Mouse (Mus musculus): ENCODE results near the gene Gchfr.

Gene Gchfr

DNA sequence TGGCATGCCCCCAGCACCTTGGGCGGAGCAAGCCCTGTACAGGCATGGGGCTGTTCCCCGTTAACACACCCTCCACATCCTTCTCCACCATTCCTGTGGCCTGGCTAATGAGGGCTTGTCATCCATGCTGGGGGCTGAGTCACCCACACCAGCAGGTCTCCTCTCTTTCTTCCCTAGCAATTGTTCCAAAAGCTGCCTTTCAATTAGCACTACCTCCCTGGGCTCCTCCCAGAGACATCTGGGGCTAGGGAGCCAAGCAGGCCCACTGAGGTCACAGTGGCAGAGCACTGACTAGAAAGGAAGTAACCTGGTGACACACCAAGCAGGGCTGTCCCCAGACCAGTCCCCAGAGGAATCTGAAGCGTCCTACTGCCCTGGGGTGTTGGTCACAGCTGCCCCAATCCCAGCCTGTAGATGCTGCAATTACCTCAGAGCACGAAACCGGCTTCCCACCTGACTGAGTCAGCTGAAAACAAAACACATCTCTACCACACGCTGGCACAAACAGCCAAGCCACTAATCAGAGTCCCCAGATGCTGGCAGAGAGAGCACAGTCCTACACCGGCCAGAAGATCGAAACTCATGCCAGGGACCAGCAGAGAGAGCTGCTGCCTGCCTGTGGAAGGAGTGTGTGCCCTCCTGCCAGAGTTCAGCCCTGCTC lies 6.5 kb downstream of the Gchfr start, which contains the start of gene Gm14137:
TSS of gene Gm14137 (plus strand) at position 519 of the 661 bp plus-strand sequence.
- DNase-seq (ENCODE audit: low spot score in 2 of 2) = peak in 1 of 2 experiments; percentile 19

DNA sequence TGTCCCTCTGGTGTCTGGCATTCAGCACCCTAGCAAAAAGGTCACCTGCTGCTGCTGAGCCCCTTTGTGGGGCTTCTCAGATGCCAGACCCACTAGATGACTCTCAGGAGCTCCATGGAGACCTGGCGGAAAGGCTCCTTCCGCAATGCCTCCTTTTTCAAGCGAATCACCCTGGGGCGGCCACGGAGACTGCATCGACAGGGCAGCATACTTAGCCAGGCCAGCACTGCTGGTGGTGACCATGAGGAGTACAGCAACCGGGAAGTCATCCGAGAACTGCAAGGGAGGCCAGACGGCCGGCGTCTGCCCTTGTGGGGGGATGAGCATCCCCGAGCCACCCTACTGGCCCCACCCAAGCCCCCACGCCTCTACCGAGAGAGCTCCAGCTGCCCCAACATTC lies 7.3 kb downstream of the Gchfr start:
- no peak for DNase-seq (ENCODE audit: low spot score in 2 of 2)

- no peak for DNase-seq (ENCODE audit: low spot score in 2 of 2)
Observed at GRCm38 (mm10) chr2:119175614-119176013, 8.0 kb downstream of the Gchfr start.

- no peak for DNase-seq (ENCODE audit: low spot score in 2 of 2)
Observed at GRCm38 (mm10) chr2:119176761-119177160, 9.2 kb downstream of the Gchfr start.

- no peak for DNase-seq (ENCODE audit: low spot score in 2 of 2)
Observed at GRCm38 (mm10) chr2:119177384-119177939, 9.9 kb downstream of the Gchfr start.

DNA sequence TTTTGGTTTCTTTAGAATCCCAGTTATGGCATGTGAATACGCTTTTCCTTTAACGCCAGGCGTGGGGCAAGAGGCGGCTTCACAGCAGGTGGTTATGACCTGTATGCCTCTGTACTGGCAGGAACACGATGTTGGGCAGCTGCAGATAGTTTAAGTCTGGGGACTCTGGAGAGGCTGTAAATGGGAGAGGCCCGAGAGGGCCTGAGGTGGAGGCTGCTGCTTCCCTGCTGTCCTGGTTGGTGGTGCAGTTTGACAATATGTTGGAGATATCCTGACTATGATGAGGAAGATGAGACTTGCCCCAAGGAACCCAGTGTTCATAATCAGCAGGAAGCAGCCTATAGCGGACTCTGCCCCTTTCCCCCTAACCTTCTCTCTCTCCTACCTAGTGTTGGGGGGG lies 15.3 kb downstream of the Gchfr start:
- DNase-seq (ENCODE audit: low spot score in 2 of 2) = no peak

DNA sequence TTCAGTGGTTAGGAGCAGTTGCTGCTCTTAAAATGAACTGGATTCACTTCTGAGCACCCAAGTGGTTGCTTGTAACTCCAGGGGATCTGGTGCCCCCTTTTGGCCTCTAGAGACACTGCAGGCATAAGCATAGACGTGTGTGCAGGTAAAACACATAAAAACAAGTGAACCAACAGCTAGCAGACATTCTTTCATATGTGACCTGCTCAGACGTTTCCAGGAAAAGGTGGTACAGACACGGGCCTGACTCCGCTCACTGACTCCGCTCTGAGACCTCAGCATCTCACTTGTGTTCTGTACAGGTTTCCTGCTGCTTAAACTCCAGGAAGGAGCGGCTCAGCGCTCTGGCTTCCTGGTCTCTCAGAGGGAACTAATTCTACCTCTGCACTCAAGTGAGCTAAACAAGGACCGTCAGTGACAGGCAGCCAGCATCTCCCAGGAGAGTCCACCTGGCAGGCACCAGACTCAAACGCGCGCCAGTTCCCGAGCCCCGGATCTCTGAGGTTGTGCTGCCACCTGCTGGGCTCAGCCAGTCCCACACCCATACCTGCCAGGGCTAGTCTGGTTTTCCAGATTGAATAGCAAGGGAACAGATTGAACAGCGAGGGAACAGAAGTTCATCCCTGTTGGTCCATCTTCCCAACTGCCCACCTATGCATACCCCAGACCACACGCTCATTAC lies 21.6 kb downstream of the Gchfr start:
- DNase-seq (ENCODE audit: low spot score in 2 of 2) = peak; percentile 86 to 89

DNA sequence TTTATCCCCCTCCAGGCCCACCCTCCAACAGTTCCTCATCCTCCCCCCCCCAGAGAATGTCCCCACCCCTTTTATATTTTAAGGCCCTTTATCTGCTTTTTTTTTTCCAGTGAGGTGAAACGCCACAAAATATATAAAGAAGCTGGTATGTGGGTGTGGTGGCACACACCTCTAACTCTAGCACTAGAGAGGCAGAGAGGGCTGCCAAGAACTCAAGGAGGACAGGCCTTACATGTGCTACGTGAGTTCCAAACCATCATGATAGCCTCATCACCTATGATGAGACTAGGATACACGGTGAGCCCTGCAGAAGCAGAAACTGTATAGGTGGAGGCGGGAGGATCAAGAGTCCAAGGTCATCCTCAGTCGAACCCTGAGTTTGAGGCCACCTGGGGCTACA lies 23.4 kb downstream of the Gchfr start:
- no peak for DNase-seq (ENCODE audit: low spot score in 2 of 2)

DNA sequence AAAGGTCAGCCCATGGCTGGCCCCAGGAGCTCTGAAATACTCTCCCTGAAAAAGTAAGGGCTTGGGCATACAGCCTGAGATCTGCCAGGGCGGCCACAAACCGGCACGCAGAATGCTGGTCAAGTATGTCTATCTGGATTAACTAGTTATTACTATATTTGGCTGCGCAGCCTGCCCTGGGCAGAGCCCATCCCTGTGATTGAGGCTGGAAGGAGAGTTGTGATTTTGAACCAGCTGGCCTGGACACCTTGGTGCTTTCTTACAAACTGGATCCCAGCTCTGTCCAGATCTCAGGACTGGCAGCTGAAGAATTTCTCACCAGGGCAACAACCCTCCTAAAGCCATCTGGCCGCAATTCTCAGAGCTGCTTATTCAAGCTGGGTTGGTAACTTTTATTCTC lies 26.6 kb downstream of the Gchfr start:
- no peak for DNase-seq (ENCODE audit: low spot score in 2 of 2)

GRCm38 (mm10) chr2:119196316-119197108 lies 28.9 kb downstream of the Gchfr start:
- no peak for DNase-seq (ENCODE audit: low spot score in 2 of 2)

- no peak for DNase-seq (ENCODE audit: low spot score in 2 of 2)
Observed at GRCm38 (mm10) chr2:119197493-119197892, 29.9 kb downstream of the Gchfr start.

GRCm38 (mm10) chr2:119198049-119198448 lies 30.5 kb downstream of the Gchfr start:
- DNase-seq (ENCODE audit: low spot score in 2 of 2) = no peak

GRCm38 (mm10) chr2:119198934-119199333 lies 31.4 kb downstream of the Gchfr start:
- DNase-seq (ENCODE audit: low spot score in 2 of 2) = no peak

DNA sequence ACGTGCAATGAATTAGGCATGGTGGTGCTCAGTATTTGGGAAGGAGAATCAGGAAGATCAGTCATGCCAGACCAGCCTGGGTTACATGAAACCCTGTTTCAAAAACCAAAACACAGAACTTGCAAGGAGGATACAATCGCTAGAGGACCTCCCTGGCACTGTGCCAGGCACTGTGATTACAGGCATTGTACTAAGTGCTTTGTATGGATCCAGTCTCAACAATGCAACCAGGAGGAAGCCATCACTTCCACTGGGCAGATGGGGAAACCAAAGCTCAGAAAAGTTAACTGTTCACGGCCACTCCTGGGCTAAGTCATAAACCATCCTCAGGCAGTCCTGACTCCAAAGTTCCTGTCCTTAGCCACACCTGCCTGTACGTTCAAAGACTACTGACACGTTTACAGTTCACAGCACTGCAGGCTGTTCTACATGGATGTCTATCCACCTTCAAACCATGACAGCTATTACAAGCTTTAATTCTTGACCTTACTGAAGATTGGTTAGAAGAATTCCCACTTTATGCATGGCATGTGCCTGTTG lies 35.4 kb downstream of the Gchfr start:
- DNase-seq (ENCODE audit: low spot score in 2 of 2) = no peak

DNA sequence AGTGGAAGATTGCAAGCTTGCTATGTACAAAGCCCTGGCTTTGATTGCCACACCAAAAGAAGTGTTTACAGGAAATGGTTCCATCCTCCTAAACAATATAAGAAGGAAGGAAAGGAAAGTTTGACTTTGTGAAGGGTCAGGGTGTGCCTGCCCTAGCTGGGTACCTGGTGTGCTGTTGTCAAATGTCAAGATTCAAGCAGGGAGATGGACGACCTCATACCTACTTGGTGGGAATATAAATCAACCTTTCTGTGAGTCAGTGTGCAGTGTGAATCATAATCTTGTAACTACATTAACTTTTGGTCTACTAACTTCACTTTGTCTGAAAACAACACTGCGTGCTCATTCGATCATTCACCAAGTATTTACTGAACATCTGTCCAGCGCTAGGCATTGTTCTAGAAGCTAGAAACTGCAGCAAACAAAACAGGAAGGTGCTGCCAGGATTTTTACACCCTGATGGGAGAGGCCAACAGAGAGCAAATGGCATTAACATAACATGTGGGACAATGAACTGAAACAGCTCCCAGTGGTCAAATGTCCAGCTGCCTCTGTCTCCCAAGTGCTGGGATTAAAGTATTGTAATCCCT lies 36.4 kb downstream of the Gchfr start:
- DNase-seq (ENCODE audit: low spot score in 2 of 2) = no peak

DNA sequence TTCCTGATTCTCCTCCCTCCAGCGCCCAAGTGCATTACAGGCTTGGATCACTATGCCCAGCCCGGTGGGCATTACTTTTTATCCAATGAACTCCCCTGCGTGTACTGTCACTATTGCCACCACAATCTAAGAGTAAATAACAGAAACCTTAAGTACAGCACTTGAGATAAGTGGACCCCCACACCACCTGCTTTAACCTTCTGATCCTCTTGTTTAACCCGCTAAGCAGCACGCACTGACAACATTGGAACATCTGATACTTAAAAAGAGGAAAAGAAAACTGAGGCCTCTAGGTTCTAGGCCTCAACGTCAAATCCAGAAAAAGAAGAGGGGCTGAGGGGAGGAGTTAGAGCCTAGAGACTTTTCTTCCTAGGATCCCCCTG lies 40.4 kb downstream of the Gchfr start:
- no peak for DNase-seq (ENCODE audit: low spot score in 2 of 2)

DNA sequence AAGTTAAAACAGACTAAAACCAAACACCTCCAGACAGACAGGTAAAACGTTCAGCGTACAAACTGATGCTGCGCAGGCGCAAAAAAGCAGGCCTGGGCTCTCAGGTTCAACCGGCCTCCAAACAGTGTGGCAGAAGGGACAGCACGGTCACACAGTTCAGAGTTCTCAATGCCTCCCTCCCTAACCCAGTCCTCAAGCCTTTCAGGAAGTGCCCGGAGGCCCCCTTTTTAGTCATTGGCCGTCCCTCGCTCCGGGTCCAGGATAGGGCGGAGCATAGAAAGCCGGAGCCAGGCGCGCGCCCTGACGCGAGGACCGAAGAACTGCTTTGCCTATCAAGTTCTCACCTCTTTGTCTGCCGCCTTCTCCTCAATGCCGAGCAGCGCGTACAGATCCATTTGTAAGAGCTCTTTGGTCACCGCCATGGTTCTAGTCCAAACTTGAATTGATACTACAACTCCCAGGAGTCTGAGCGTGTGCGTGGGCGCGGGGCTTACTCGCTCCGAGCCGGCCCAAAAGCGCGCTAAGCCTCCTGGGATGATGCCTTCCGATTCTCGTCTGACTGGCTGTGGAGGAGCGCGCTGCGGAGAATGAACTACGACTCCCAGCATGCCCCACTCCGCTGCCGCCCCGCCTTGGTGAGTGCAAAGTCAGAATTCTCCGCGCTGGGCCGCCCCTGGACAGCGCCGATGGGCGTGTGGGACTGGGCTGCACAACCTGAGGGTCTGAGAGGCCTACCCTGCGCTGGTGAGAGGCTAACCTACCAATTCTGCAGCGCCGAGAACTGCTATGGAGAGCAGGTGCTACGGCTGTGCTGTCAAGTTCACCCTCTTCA lies 41.0 kb downstream of the Gchfr start, which contains the start of the genes Zfyve19 and Dnajc17:
TSS of gene Zfyve19 (plus strand) at position 274 of the 832 bp plus-strand sequence.
TSS of gene Dnajc17 (minus strand) at position 452 of the 832 bp plus-strand sequence.
- peak; percentile 91 to 93 for DNase-seq (ENCODE audit: low spot score in 2 of 2)

- DNase-seq (ENCODE audit: low spot score in 2 of 2) = no peak
Observed at GRCm38 (mm10) chr2:119209176-119209507, 41.6 kb downstream of the Gchfr start.

Data from cerebellum, postnatal 4 days (tissue).